Comparison of ENCODE assay signal across 8 mouse cellular contexts in genomic region chr4:45478178-45478577, GRCm38 (mm10). TPM values are rescaled to one million over a fixed set of nuclear protein-coding genes. Genes with fewer than 3 reads are reported as not detected.
A peak's percentile ranks its signal among the peaks of the same experiment; 100 is the strongest.
DNase-seq lines count a peak whose midpoint lies in the region; ATAC-seq and TF ChIP-seq lines count a peak whose summit lies in the region.
"Had no signal": no experiment of that assay in that cellular context is flagged by ENCODE, and none has a peak within 500 bp of the region (broad histone marks: within the 10 kb centered on the region; RNA-seq: fewer than 3 reads in every experiment).

No protein-coding gene starts in this region.

- 25% methylated on average over 7 of the region's 7 CpGs for WGBS in neural tube, embryonic 12.5 days
- 21% methylated on average over 7 of the region's 7 CpGs for WGBS in embryonic facial prominence, embryonic 15.5 days
- 13% methylated on average over 7 of the region's 7 CpGs for WGBS in hindbrain, postnatal 0 days
- WGBS in olfactory bulb, adult 2 months = 8% methylated on average over 7 of the region's 7 CpGs

- H3K27me3 ChIP-seq in neural tube, embryonic 12.5 days (replicated peaks) = no peaks in the 10 kb centered on the region
- H3K27me3 ChIP-seq in embryonic facial prominence, embryonic 15.5 days = no peaks in the 10 kb centered on the region
- H3K27me3 ChIP-seq in hindbrain, postnatal 0 days (ENCODE audit: insufficient read depth, low read length) = no peaks in the 10 kb centered on the region; the same call in 1 of the 2 replicates
- H3K27me3 ChIP-seq: megakaryocyte, embryonic 14.5 days had no signal

- no peak overlapping the region for H3K4me2 ChIP-seq in neural tube, embryonic 12.5 days (replicated peaks)
- H3K4me2 ChIP-seq in embryonic facial prominence, embryonic 15.5 days (replicated peaks) = no peak overlapping the region
- no peak overlapping the region for H3K4me2 ChIP-seq in hindbrain, postnatal 0 days (ENCODE audit: low read depth, low read length)

- no peak overlapping the region for H3K9ac ChIP-seq in neural tube, embryonic 12.5 days
- H3K9ac ChIP-seq in embryonic facial prominence, embryonic 15.5 days = no peak overlapping the region
- no peak overlapping the region for H3K9ac ChIP-seq in hindbrain, postnatal 0 days (replicated peaks; ENCODE audit: low read length)

- ATAC-seq in neural tube, embryonic 12.5 days (ENCODE audit: low FRiP score, low read depth) = peak; percentile 39; the same call in 1 of the 2 replicates
- ATAC-seq in embryonic facial prominence, embryonic 15.5 days (ENCODE audit: insufficient number of reproducible peaks, low FRiP score, low TSS enrichment, low read depth) = no peak; the same call in 1 of the 2 replicates
- peak; percentile 73 for ATAC-seq in hindbrain, postnatal 0 days

- H3K4me3 ChIP-seq in neural tube, embryonic 12.5 days = no peak overlapping the region
- H3K4me3 ChIP-seq in embryonic facial prominence, embryonic 15.5 days (replicated peaks) = no peak overlapping the region
- H3K4me3 ChIP-seq in hindbrain, postnatal 0 days (ENCODE audit: low read length) = no peak overlapping the region
- no peak overlapping the region for H3K4me3 ChIP-seq in olfactory bulb, adult 2 months (ENCODE audit: insufficient read depth, low read depth, low read length)
- H3K4me3 ChIP-seq: megakaryocyte, embryonic 14.5 days had no signal

- peaks cover 40% of the 10 kb centered on the region for H3K4me1 ChIP-seq in neural tube, embryonic 12.5 days
- H3K4me1 ChIP-seq in embryonic facial prominence, embryonic 15.5 days = peaks cover 75% of the 10 kb centered on the region
- H3K4me1 ChIP-seq in hindbrain, postnatal 0 days (ENCODE audit: insufficient read depth, low read length) = peaks cover 27% of the 10 kb centered on the region
- H3K4me1 ChIP-seq in olfactory bulb, adult 2 months (ENCODE audit: control insufficient read depth, insufficient read depth, low read length) = peaks cover 63% of the 10 kb centered on the region

- no peak for TF ChIP-seq POLR2A in olfactory bulb, adult 2 months (IDR thresholded peaks at IDR 0.05; ENCODE audit: insufficient read depth, low read depth, low read length)

- no peak for DNase-seq in neural tube, embryonic 10.5 days (ENCODE audit: extremely low spot score, low spot score)
- peak; percentile 83 for DNase-seq in hindbrain, postnatal 0 days (ENCODE audit: low spot score)
- DNase-seq in gastrocnemius, postnatal 25 days = no peak
- DNase-seq in spleen, postnatal 10 days (ENCODE audit: low spot score in 2 of 2) = no peak

- H3K9me3 ChIP-seq in neural tube, embryonic 12.5 days = no peaks in the 10 kb centered on the region
- no peaks in the 10 kb centered on the region for H3K9me3 ChIP-seq in embryonic facial prominence, embryonic 15.5 days (replicated peaks)
- no peaks in the 10 kb centered on the region for H3K9me3 ChIP-seq in hindbrain, postnatal 0 days (ENCODE audit: low read length)
- H3K9me3 ChIP-seq: megakaryocyte, embryonic 14.5 days had no signal

- H3K27ac ChIP-seq in neural tube, embryonic 12.5 days = no peak overlapping the region
- 0 out of 2 replicates have a peak overlapping the region, but pooled peaks have one; percentile 39 for H3K27ac ChIP-seq in embryonic facial prominence, embryonic 15.5 days (replicated peaks)
- 0 out of 2 replicates have a peak overlapping the region, but pooled peaks have one; percentile 32 for H3K27ac ChIP-seq in hindbrain, postnatal 0 days
- H3K27ac ChIP-seq in olfactory bulb, adult 2 months (ENCODE audit: insufficient read depth, low read depth, low read length) = peak overlapping the region; percentile 59

- no peak for TF ChIP-seq CTCF in hindbrain, postnatal 0 days (IDR thresholded peaks at IDR 0.05; ENCODE audit: low read depth)
- no peak for TF ChIP-seq CTCF in olfactory bulb, adult 2 months (IDR thresholded peaks at IDR 0.05; ENCODE audit: insufficient read depth, low read depth, low read length)

- no peaks in the 10 kb centered on the region for H3K36me3 ChIP-seq in neural tube, embryonic 12.5 days
- H3K36me3 ChIP-seq in embryonic facial prominence, embryonic 15.5 days = no peaks in the 10 kb centered on the region
- H3K36me3 ChIP-seq in hindbrain, postnatal 0 days (ENCODE audit: insufficient read depth, low read length) = no peaks in the 10 kb centered on the region

RNA-seq across cellular contexts. Expression of gene Shb, which starts 54.1 kb away (rescaled TPM):
- polyA plus RNA-seq in neural tube, embryonic 12.5 days (2016; fragmentation: Nextera tagmentation; extraction: Ambion mirVana) = 8.2 and 10.3 TPM in 2 replicates
- polyA plus RNA-seq in embryonic facial prominence, embryonic 15.5 days (2015; fragmentation: Nextera tagmentation; extraction: Ambion mirVana) = 9.1 and 9.9 TPM in 2 replicates
- total RNA-seq in hindbrain, postnatal 0 days (2014; rRNA removed) = 29.0 and 33.6 TPM in 2 replicates
- 5.5 and 6.1 TPM in 2 replicates for polyA plus RNA-seq in hindbrain, postnatal 0 days (2015; fragmentation: Nextera tagmentation; extraction: Ambion mirVana)
- polyA plus RNA-seq in olfactory bulb, adult 2 months (2012; ENCODE audit: insufficient read depth, insufficient read length, low replicate concordance, missing spikeins) = not detected in 2 replicates
- 1 to 10 TPM; 5.4 to 8.0 TPM for total RNA-seq in gastrocnemius, postnatal 25 days (2021)
